Mouse (Mus musculus) myocyte (in vitro differentiated cells): ENCODE results near the gene Galr3.

ENCODE experiments used
- E2F4 ChIP-seq: IDR thresholded peaks from one replicate; pipeline ENCODE4 v1.6.1; 2011; ENCODE audit warnings: mild to moderate bottlenecking, control low read depth, moderate library complexity; ENCODE audit not compliant: insufficient read depth
- MYOD1 ChIP-seq, 3 experiments: IDR thresholded peaks; one replicate each; pipeline ENCODE4 v1.6.1; 2011; ENCODE audit warnings: control low read depth in 2 of 3, low read depth in 2 of 3, mild to moderate bottlenecking in 2 of 3, moderate library complexity in 1 of 3; ENCODE audit not compliant: insufficient read length in 2 of 3, control insufficient read depth in 1 of 3
- POLR2A ChIP-seq: IDR thresholded peaks from one replicate; pipeline ENCODE4 v1.6.1; 2011; ENCODE audit warnings: low read depth, mild to moderate bottlenecking, control low read depth, moderate library complexity; ENCODE audit not compliant: insufficient read length
- SRF ChIP-seq: IDR thresholded peaks from one replicate; pipeline ENCODE4 v1.6.1; 2011; ENCODE audit warnings: low read depth; ENCODE audit not compliant: control insufficient read depth, insufficient read length
- TCF3 ChIP-seq: IDR thresholded peaks from one replicate; pipeline ENCODE4 v1.6.1; 2011; ENCODE audit warnings: low read depth, control low read depth; ENCODE audit not compliant: insufficient read length
- USF1 ChIP-seq: IDR thresholded peaks from one replicate; pipeline ENCODE4 v1.6.1; 2011; ENCODE audit warnings: low read depth, mild to moderate bottlenecking, control low read depth, moderate library complexity

DNA sequence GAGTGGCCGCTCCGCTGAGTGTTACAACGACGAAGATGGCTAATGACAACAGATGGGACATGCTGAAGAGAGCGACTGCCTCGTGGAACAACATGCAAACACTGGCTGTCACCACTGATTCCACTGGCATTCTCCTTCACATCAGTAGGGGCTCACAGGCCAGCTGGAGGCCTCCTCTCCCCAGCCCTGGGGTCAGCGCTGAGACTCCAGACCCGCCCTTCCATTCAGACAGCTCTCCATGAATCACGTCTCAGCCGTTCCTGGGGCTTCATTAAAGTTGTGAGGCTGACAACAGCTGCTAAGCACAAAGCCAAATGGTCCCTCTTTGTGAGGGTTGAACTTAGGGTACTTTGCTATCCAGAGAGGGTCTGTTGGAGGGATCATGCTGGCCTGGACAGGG lies 30.1 kb upstream of the Galr3 start:
- TF ChIP-seq POLR2A = no peak
- no peak for TF ChIP-seq USF1
- TF ChIP-seq TCF3 = no peak
- TF ChIP-seq E2F4 = no peak
- no peak for TF ChIP-seq SRF
- peak in 1 of 3 experiments; percentile 47 for TF ChIP-seq MYOD1 (IDR thresholded peaks at IDR 0.05; ENCODE audit: control insufficient read depth in 1 of 3, insufficient read length in 2 of 3, low read depth in 2 of 3)
